Mouse (Mus musculus) adrenal gland, postnatal 36 days (tissue): ENCODE results near the gene Mr1. TPM values are rescaled to one million over a fixed set of nuclear protein-coding genes. Genes with fewer than 3 reads are reported as not detected.
A peak's percentile ranks its signal among the peaks of the same experiment; 100 is the strongest.
"Not testable (repeated sequence)": the region's sequence is repeated elsewhere in the genome, so short reads cannot be mapped to it uniquely, and the experiment has no call there.

Experiments
- DNase-seq, 2 experiments: peaks; one replicate each; pipeline ENCODE4 v3.0.0; 2021; ENCODE audit warnings: mixed read lengths in 1 of 2
- long read RNA-seq, 2 experiments: library from polyadenylated mRNA; stranded (forward); transcript quantifications; one replicate each; pipeline ENCODE4 v2.0.0; 2021; ENCODE audit warnings: borderline sequencing depth in 2 of 2
- total RNA-seq, 2 experiments: library from RNA; stranded (reverse); gene quantifications; 2 replicates each; pipeline ENCODE4 v1.2.3; 2021

Gene Mr1
- total RNA-seq: 10 to 100 TPM; 20.2 to 27.0 TPM
- long read RNA-seq, experiment 1, transcript Mr1-204 (6 exons, 2,949 nt): major isoform, 6 of 17 reads
- long read RNA-seq, experiment 1, transcript Mr1-201 (6 exons, 2,512 nt): major isoform, 6 of 17 reads
- long read RNA-seq, experiment 1, partial matches to known transcripts: 2 of 17 reads
- long read RNA-seq, experiment 1, other reads (novel, unspliced or antisense): 1 of 17 reads
- long read RNA-seq, experiment 2, transcript Mr1-204 (6 exons, 2,949 nt): major isoform, 5 of 8 reads
- long read RNA-seq, experiment 2, partial matches to known transcripts: 1 of 8 reads
- long read RNA-seq, experiment 2, other reads (novel, unspliced or antisense): 0 of 8 reads

DNA sequence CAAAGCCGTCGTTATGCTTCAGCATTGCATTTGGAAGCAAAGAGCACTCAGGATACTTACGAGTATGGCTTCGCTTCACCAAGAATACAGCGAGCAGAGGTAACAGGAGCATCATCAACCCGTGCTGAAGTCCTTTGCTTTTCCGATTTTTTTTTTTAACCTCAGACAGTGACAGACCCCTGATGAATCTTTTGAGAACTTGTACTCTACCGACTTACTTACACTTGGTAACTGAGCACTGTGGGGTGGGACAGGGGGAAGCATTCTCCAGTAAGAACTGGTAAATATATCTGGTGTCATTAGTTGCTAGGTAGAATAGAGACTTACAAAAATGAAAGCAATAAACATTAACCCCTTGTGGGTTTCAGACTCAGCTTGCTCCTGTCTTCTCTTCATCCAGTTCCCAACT is at the start of gene Mr1:
Gene Mr1, minus strand, starts transcription at position 243 of the 409 bp plus-strand sequence.
- peak; percentile 32 to 53 for DNase-seq

DNA sequence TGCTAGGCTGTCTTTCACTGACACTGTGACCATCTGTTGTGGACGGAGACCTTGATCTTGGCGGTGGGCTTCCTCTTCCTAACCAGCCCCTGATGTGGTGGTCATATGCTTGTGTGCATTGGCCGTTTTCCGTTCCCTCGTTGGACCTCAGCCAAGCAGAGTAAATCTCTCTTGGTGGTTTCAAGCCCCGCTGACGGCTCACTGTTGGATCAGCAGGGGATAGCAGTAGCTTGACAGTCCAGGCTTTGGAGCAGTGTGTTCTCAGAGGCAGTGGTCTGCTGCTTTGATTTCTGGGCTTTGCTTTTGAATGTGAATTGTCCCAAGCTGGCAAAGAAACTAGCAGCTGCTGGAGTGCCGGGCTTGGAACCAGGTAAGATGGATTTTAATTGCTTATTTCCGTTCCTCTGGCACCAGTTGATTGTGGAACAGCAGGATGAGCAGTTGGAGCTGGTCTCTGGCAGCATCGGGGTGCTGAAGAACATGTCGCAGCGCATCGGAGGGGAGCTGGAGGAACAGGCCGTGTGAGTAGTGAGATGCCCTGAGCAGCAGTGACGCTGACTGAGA is 46.3 kb upstream of the Mr1 start:
- DNase-seq: no peak

- peak in 1 of 2 experiments; percentile 55 for DNase-seq
These were observed 45.1 kb upstream of the Mr1 start for GRCm38 (mm10) chr1:155191671-155192070.

DNA sequence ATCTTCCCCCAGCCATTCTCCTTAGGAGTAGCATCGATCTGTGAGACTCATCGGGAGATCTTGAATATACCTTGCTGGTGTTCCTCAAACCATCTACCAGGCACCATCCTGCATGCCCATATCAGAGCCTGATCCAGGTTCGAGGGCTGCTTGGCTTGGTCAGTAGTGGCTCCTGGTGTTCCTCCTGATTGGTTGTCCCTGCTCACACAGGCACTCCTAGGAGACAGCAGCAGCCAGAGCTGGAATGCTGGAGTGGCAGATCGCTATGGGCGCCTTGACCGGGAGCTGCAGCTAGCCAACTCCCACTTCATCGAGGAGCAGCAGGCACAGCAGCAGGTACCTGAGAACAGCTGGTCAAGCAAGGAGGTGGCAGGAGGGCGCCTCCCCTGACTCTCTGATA is 44.6 kb upstream of the Mr1 start:
- no peak for DNase-seq

DNA sequence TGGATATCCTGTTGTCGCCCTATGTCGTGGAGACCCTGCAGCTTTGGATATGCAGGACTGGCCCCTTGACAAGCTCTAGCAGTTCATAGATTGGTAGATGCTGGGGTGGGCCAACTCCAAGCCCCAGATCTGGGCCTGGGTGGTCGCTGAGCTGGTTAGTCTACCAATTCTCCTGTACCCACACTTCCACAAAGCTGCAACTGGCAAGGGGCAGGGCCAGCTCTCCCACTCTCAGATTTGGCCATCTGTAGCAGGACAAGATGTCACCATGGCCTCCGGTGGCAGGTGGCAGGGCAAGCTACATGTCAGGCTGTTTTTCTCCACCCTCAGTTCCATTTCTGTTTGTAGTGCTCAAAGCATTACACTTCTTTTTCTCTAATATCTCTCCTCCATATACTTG is 42.0 kb upstream of the Mr1 start:
- DNase-seq: no peak

DNA sequence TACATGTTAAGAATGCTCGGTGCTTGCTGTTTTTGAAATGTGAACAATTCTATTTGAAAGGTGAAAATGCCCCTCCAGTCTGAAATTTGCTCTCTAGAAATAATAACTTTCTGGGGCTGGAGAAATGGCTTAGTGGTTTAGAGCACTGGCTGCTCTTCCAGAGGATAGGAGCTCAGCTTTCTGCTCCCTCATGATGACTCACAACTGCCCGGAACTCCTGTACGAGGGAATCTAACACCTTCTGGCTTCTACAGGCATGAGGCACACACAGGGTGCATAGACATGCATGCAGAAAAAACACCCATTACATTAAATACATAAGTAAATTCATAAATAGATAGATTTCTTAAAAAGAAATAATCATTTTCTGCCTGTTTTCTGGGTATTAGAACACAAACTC is 37.6 kb upstream of the Mr1 start:
- DNase-seq: no peak

DNA sequence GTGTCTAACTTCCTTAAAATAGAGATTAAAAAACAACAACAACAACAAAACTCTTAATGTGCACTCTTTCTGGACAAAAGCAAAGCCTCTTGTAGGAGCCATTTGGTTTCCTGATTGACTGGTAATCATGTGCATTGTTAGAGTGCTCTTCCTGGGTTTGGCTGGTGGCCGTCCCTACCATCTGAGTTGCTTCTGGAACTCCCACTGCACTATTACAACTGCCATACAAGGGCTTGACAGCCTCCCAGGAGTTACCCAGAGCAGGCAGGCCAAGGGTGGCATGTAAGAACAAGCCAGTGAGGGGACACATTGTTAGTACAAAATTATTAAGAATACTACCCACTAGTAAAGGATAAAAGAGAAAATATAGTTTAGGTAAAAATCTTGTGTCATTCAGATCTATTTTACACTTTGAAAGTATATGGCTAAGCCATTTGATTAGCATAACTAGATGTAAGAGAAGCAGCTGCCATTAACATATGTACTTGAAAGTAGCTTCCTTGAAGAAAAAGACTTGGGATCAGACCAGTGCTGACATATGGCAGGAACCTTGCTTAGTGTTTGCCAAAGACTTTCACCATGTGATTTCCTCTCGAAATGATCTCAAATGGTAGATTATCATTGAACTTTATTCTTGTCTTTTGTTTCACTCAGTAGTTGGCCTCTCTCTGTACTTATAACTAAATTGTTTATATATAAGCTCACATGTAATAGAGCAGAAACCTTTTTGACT is 31.7 kb upstream of the Mr1 start:
- DNase-seq: no peak

DNA sequence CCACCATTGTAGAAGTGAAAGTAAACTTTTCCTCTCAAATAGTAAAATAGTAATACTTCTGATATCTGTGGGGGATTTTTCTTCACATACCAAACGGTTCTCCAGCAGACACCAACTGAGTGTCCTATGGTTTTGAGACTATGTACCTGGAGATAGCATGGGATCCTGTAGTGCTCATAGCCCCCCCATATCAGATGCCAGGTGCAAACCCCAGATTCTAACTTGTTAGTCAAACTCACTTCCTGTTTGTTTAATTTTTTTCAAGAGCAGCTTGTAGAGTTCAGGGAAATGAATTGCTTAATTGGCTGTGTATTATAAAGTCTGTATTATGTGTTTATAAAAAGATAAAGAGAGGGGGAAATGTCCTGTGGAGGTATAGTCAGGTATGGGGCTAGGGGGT is 27.8 kb upstream of the Mr1 start:
- no peak for DNase-seq

GRCm38 (mm10) chr1:155173644-155174016 is 27.0 kb upstream of the Mr1 start:
- not testable (repeated sequence) for DNase-seq

GRCm38 (mm10) chr1:155172895-155173643 is 26.5 kb upstream of the Mr1 start:
- DNase-seq: no peak

- DNase-seq: no peak
These were observed 23.3 kb upstream of the Mr1 start for GRCm38 (mm10) chr1:155169935-155170334.

GRCm38 (mm10) chr1:155167453-155167852 is 20.8 kb upstream of the Mr1 start:
- no peak for DNase-seq

DNA sequence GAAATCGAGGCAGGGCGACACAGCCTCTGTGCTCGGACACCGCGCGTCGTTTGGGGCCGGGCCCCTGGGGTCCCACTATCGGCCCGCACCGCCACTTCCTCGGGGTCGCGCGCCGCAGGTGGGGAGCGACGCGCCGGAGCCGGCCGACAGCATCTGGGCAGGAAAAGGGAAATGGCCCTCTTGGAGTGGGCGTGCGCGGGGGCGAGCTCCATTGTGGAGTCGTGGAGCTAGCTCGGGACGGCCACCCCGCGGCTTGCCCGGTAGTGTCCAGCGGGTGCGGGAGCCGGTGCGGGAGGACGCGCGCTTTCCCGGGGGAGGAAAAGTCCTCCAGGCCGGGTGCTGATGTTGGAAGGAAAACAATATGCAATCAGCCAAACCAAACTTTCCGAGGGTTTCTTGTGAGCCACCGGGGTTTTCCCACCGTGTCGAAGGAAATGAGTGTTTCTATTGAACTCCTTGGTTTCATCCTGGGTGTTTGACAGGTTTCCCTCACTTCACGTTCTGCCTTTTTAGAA is 12.4 kb upstream of the Mr1 start:
- DNase-seq: peak; percentile 63 to 73

GRCm38 (mm10) chr1:155158141-155158969 is 11.7 kb upstream of the Mr1 start, which contains the start of gene Stx6:
Gene Stx6 (plus strand): TSS chr1:155158715.
- peak; percentile 99 to 100 for DNase-seq

- DNase-seq: no peak
These were observed 7.3 kb upstream of the Mr1 start for GRCm38 (mm10) chr1:155153906-155154305.

GRCm38 (mm10) chr1:155150821-155151220 is 4.2 kb upstream of the Mr1 start:
- DNase-seq: no peak

- no peak for DNase-seq
These were observed 2.8 kb upstream of the Mr1 start for GRCm38 (mm10) chr1:155149403-155149802.

GRCm38 (mm10) chr1:155147228-155147627 is 614 bp upstream of the Mr1 start:
- DNase-seq: no peak

- peak; percentile 24 to 31 for DNase-seq
These were observed 994 bp downstream of the Mr1 start for GRCm38 (mm10) chr1:155145620-155146019.

DNA sequence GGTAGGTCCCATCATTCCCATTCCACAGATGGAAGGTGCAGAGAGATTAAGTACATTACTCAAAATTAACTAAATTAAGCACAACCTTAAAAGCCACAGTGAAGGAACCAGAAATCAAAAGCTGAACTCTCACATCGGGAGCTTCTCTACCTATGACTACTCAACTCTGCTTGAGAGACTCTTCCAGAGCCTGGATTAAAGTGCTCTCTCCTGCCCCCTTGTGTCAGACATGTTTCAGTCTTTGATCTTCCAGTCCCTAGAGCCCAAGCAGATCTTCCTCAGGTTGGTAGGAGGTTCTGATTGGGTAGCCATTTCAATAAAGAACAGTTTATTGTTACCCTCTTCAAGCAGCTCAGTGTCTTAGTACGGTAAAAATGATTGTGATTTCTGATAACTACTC is 6.5 kb downstream of the Mr1 start:
- peak; percentile 67 to 78 for DNase-seq

DNA sequence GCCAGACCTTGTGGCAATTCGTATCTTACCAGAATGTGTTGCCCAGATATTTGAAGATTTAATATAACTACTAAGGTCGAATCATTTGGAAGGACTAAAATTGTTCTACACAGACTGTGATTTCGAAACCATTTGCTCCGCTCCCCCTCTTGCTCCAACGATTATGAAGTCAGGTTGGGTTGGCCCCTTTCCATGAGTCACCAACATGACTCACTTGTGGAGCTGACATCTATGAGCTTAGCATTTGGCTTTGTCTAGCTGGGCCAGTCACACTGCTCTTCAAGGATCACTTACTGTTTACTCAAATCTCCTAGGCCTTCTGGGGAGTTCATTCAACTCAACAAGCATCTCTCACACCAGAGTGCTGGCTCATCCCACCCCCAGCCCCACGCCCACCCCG is 7.8 kb downstream of the Mr1 start:
- DNase-seq: peak; percentile 84 to 87
